Mouse (Mus musculus): ENCODE results near the gene Dner. TPM values are rescaled to one million over a fixed set of nuclear protein-coding genes. Genes with fewer than 3 reads are reported as not detected.
"Not testable (repeated sequence)": the region's sequence is repeated elsewhere in the genome, so short reads cannot be mapped to it uniquely, and the experiment has no call there.

The Dner gene
- polyA plus RNA-seq, 1 experiment from 2014 or later, result 344 TPM

DNA sequence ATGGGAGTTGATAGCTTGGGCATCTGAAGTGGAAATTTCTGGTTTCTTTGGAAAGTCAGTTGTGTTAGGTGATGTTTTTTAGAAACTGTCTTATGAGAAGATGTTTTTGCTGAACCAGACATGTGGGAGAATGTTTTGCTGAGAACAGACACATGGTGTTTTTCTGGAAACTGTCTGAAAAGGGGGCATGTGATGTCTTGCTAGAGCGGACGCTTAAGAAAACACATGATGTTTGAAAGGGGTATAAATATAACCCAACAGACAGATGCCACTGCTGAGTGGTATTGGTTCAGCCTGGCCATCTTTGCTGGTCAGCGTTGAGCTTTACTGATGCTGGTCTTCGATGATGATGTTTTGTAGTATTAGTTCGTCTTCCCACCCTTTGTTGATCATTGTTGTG, 338.8 kb downstream of the Dner start:
- Histone ChIP-seq H3K27ac (replicated peaks) (no peak overlapping the region), H3K27me3 (replicated peaks) (no peaks in the 10 kb centered on the region), H3K4me1 (peaks cover 2% of the 10 kb centered on the region; the same call in 1 of the 2 replicates), H3K36me3 (no peaks in the 10 kb centered on the region), H3K4me2 (no peak overlapping the region), H3K9me3 (replicated peaks) (no peaks in the 10 kb centered on the region), H3K9ac (replicated peaks) (no peak overlapping the region), H3K4me3 (replicated peaks) (no peak overlapping the region)
- ATAC-seq (ENCODE audit: low FRiP score), result no peak
- WGBS, result 96% methylated on average over 5 of the region's 5 CpGs

DNA sequence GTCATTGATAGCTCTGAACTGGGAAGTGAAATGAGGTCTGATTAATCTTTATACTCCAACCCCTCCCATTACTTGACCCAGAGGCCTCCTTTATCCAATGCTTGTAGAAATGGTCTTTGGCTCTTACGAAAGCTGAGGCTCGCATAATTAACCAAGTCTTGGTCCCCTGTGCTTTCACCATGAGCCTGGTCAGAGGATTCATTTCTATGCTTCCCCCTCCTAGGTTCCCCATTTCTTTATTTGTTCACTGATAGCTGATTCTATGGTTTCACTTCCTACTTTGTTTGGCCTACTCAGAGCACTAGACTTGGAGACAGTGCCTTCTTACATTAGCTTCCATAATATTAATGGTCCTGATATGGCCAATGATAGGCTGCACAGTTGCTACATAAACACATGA, 345.8 kb downstream of the Dner start:
- H3K4me3 ChIP-seq (replicated peaks), result no peak overlapping the region
- no peak overlapping the region for H3K9ac ChIP-seq (replicated peaks)
- no peaks in the 10 kb centered on the region for H3K9me3 ChIP-seq (replicated peaks)
- no peaks in the 10 kb centered on the region for H3K27me3 ChIP-seq (replicated peaks)
- no peak overlapping the region for H3K27ac ChIP-seq (replicated peaks)
- no peak for ATAC-seq (ENCODE audit: low FRiP score)
- WGBS, result 95% methylated on average over 2 of the region's 2 CpGs
- no peaks in the 10 kb centered on the region for H3K4me1 ChIP-seq
- H3K4me2 ChIP-seq, result no peak overlapping the region
- no peaks in the 10 kb centered on the region for H3K36me3 ChIP-seq

DNA sequence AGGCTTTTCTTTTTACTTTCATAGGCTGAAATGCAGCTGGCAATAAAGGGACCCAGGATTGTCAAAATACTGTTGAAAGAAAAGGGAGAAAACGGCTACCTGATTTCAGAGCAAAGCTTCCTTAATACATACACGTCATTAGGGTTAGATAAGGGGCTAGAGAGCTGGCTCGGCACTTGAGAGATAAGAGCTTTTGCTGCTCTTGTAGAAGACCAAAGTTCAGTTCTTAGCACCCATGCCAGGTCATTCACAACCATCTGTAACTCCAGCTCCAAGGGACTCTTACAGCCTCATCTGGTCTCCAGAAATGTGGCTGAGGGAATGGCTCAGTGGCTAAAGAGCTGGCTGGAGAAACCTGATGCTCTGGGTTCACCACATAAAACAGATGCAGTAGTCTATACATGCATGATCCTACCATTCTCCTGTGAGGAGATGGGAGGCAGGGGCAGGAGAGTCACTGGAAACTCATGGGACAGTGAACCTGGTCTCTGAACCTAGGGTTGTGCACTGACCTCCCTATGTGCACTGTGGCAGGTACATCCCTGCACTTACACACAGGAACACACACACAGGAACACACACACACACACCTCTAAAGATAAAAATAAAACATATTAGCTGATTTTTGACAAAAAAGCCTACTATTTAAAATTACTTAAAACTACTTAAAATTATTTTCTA, 348.1 kb downstream of the Dner start:
- ATAC-seq (ENCODE audit: low FRiP score), result no peak
- 82% methylated on average over 3 of the region's 3 CpGs for WGBS
- no peak overlapping the region for H3K27ac ChIP-seq (replicated peaks)
- no peak overlapping the region for H3K9ac ChIP-seq (replicated peaks)
- no peaks in the 10 kb centered on the region for H3K9me3 ChIP-seq (replicated peaks)
- no peaks in the 10 kb centered on the region for H3K36me3 ChIP-seq
- H3K4me1 ChIP-seq, result no peaks in the 10 kb centered on the region
- no peaks in the 10 kb centered on the region for H3K27me3 ChIP-seq (replicated peaks)
- no peak overlapping the region for H3K4me3 ChIP-seq (replicated peaks)
- no peak overlapping the region for H3K4me2 ChIP-seq

DNA sequence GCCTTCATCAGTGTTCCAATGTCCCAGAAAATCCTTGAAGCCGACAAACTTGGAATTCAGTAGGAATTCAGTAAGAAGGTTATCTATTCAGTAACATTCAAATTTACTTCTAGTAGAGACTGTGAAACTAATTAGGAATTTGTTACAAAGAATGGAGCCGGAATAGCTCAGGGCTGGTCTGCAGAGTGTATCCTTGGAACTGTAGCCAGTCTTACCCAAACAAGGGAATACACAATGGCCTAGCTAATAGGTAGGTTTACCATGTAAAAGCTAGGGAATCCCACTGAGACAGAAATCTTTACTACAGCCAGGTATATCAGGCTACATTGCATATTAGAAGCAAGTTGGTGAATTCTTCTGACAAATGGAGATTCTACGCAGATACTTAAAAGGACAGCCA, 363.2 kb downstream of the Dner start:
- H3K4me3 ChIP-seq (replicated peaks); H3K9me3 ChIP-seq (replicated peaks); H3K4me1 ChIP-seq; H3K4me2 ChIP-seq; H3K27me3 ChIP-seq (replicated peaks); H3K9ac ChIP-seq (replicated peaks); H3K36me3 ChIP-seq; ATAC-seq (ENCODE audit: low FRiP score); H3K27ac ChIP-seq (replicated peaks): not testable (repeated sequence)
- 28% methylated on average over 3 of the region's 3 CpGs for WGBS

DNA sequence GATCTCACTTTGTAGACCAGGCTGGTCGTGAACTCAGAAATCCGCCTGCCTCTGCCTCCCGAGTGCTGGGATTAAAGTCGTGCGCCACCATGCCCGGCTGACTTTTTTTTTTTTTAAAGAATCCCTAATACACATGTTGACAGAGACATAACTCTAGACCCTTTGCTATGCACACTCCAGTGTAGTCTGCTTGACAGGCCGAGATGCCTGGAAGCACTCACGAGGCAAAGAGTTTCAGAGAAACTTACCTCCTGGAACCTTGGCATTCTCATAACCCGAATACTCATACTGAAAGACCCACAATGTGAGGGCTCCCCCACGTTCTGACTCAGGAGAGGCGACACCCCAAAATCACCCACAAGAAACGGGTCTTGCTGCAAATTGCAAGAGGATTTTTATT, 364.2 kb downstream of the Dner start:
- H3K27me3 ChIP-seq (replicated peaks); H3K9ac ChIP-seq (replicated peaks); ATAC-seq (ENCODE audit: low FRiP score); H3K4me1 ChIP-seq; H3K9me3 ChIP-seq (replicated peaks); H3K4me2 ChIP-seq; H3K27ac ChIP-seq (replicated peaks); H3K36me3 ChIP-seq; H3K4me3 ChIP-seq (replicated peaks): not testable (repeated sequence)
- 82% methylated on average over 12 of the region's 12 CpGs for WGBS

DNA sequence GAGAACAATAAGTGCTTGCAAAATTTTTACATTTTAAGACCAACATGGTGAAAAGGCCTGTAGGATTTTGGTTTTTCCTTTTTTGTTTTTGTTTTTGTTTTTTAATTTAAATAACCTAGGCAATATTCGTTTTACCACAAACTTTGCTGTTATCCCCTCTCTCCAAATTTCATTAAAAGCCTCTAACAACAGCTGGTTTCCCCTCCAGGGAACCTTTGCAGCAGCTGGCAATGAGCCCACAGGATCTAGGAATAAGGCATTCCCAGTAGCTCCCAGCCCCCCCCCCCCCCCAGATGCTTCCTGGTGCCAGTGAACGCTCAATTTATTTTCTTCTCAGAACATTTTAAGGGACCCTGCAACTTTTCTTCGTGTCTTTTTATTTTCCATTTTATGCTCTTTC, 370.7 kb downstream of the Dner start:
- no peak overlapping the region for H3K27ac ChIP-seq (replicated peaks)
- 16% methylated on average over 3 of the region's 3 CpGs for WGBS
- no peak for ATAC-seq (ENCODE audit: low FRiP score)

DNA sequence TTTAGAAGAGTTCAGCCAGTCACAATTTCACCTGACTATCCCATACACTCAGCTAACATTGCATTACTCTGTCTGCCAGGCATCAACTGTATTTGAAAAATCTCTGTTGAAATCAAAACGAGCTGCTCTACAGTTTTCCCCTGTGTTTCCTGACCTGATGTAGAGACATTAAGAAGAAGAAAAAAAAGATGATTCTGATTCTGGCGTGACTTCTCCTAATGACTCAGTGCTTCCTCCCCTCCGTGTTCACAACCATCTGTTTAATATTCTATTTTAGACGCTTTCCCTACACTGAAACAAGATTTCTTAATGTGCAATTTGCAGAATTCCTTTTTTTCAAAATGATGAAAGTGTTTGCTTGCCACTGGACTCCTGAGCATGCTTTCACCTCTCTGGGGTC, 374.7 kb downstream of the Dner start:
- Histone ChIP-seq H3K27ac (replicated peaks) (no peak overlapping the region), H3K9ac (replicated peaks) (no peak overlapping the region), H3K4me1 (peaks cover 4% of the 10 kb centered on the region; the same call in 1 of the 2 replicates), H3K4me3 (replicated peaks) (no peak overlapping the region), H3K36me3 (no peaks in the 10 kb centered on the region), H3K27me3 (replicated peaks) (no peaks in the 10 kb centered on the region), H3K9me3 (replicated peaks) (no peaks in the 10 kb centered on the region), H3K4me2 (no peak overlapping the region)
- WGBS, result 50% methylated on average over 4 of the region's 4 CpGs
- no peak for ATAC-seq (ENCODE audit: low FRiP score)

More for the DNA sequence above, 370.7 kb downstream of the Dner start:
- no peak overlapping the region for H3K4me2 ChIP-seq
- no peak overlapping the region for H3K4me3 ChIP-seq (replicated peaks)
- H3K27me3 ChIP-seq (replicated peaks), result no peaks in the 10 kb centered on the region
- peaks cover 4% of the 10 kb centered on the region; the same call in 1 of the 2 replicates for H3K4me1 ChIP-seq
- H3K9me3 ChIP-seq (replicated peaks), result no peaks in the 10 kb centered on the region
- H3K36me3 ChIP-seq, result no peaks in the 10 kb centered on the region
- no peak overlapping the region for H3K9ac ChIP-seq (replicated peaks)

Small RNAs within 50 kb of the gene (microRNA-seq; reads per million reads assigned to microRNA genes)
- gene Mir5126, result 5.7 reads per million, percentile 21 among the genes with 10 or more reads in this experiment

Other genes starting within 250 kb of the Dner start
- gene Fbxo36, start 143.6 kb upstream of the Dner start, polyA plus RNA-seq (2015; fragmentation: Nextera tagmentation; extraction: Ambion mirVana), result 4.5 and 5.4 TPM in 2 replicates
- gene Trip12, start 144.3 kb upstream of the Dner start, polyA plus RNA-seq (2015; fragmentation: Nextera tagmentation; extraction: Ambion mirVana), result 37.3 and 42.0 TPM in 2 replicates
- 10.4 and 11.0 TPM in 2 replicates for gene Slc16a14, start 238.9 kb upstream of the Dner start, polyA plus RNA-seq (2015; fragmentation: Nextera tagmentation; extraction: Ambion mirVana)